Comparison of ENCODE assay signal across 10 mouse cellular contexts in the genomic region with DNA sequence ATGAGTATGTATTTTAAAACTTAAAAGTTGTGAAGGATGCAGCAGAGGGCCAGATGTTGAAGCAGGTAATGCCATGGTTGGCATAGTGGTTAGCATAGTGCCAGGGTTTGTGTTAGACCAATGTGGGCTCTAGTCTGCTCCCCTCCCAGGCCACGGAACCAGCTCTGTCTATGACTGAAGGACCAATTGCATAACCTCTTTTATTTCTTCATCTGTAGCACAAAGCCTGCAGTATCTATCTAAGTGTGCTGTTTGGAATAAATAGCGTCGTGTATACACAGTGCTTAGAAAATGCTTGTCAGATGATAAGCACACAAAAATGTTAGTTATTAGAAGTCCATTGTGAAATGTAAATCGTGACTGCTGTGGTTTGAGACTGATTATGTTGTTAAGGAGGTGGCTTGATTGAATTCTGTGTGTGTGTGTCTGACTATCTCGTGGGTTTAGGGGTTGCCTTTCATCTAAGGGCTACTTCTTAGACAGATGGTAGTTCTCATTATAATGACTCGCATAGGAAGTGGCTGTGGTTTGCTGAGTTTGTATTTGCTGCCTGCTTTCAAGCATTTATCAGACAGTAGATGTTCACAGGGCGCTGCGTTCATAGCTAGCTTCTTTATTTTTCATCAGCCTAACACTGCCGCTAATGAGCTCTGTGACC. TPM values are rescaled to one million over a fixed set of nuclear protein-coding genes. Genes with fewer than 3 reads are reported as not detected.
DNase-seq lines count a peak whose midpoint lies in the region; ATAC-seq lines count a peak whose summit lies in the region.
"Had no signal": no experiment of that assay in that cellular context is flagged by ENCODE, and none has a peak within 500 bp of the region (broad histone marks: within the 10 kb centered on the region; RNA-seq: fewer than 3 reads in every experiment).

No protein-coding gene starts in this region.

- H3K27ac ChIP-seq in heart, embryonic 12.5 days (ENCODE audit: poor library complexity, severe bottlenecking), result peak overlapping the region; percentile 89
- peak overlapping the region; percentile 57; the same call in 1 of the 2 replicates for H3K27ac ChIP-seq in lung, embryonic 15.5 days
- H3K27ac ChIP-seq: stomach, embryonic 15.5 days had no signal

- no peak for DNase-seq in heart, adult 11 months
- DNase-seq in lung, postnatal 4 days, result no peak
- no peak for DNase-seq in kidney, postnatal 25 days
- DNase-seq in embryo, embryonic 10 days (ENCODE audit: low spot score), result no peak
- DNase-seq: gastrocnemius, postnatal 25 days had no signal

- H3K36me3 ChIP-seq in heart, embryonic 12.5 days, result no peaks in the 10 kb centered on the region
- no peaks in the 10 kb centered on the region for H3K36me3 ChIP-seq in lung, embryonic 15.5 days
- H3K36me3 ChIP-seq: stomach, embryonic 15.5 days had no signal

- H3K4me2 ChIP-seq in heart, embryonic 12.5 days, result peak overlapping the region; percentile 65
- H3K4me2 ChIP-seq in lung, embryonic 15.5 days, result 0 out of 2 replicates have a peak overlapping the region, but pooled peaks have one; percentile 37
- H3K4me2 ChIP-seq: stomach, embryonic 15.5 days had no signal

- 22% methylated on average over 9 of the region's 9 CpGs for WGBS in heart, embryonic 12.5 days
- 27% methylated on average over 9 of the region's 9 CpGs for WGBS in lung, embryonic 15.5 days

- no peaks in the 10 kb centered on the region for H3K9me3 ChIP-seq in heart, embryonic 12.5 days (replicated peaks)
- H3K9me3 ChIP-seq in lung, embryonic 15.5 days, result no peaks in the 10 kb centered on the region
- H3K9me3 ChIP-seq: stomach, embryonic 15.5 days had no signal

- no peaks in the 10 kb centered on the region for H3K27me3 ChIP-seq in heart, embryonic 12.5 days (replicated peaks)
- H3K27me3 ChIP-seq in lung, embryonic 15.5 days, result no peaks in the 10 kb centered on the region
- H3K27me3 ChIP-seq: stomach, embryonic 15.5 days had no signal

- H3K4me1 ChIP-seq in heart, embryonic 12.5 days (replicated peaks), result peaks cover 52% of the 10 kb centered on the region
- H3K4me1 ChIP-seq in lung, embryonic 15.5 days, result peaks cover 25% of the 10 kb centered on the region

- H3K4me3 ChIP-seq in heart, embryonic 12.5 days, result no peak overlapping the region
- no peak overlapping the region for H3K4me3 ChIP-seq in lung, embryonic 15.5 days
- H3K4me3 ChIP-seq: stomach, embryonic 15.5 days had no signal

- ATAC-seq in heart, embryonic 12.5 days (ENCODE audit: insufficient number of reproducible peaks, low FRiP score), result no peak
- ATAC-seq in lung, embryonic 15.5 days (ENCODE audit: borderline replicate concordance, extremely low read depth, low FRiP score, low TSS enrichment), result peak; percentile 72
- ATAC-seq in activated CD4-positive, CD25-positive, alpha-beta regulatory T cell, adult 4 months, result peak; percentile 70
- ATAC-seq in megakaryocyte progenitor cell, adult 5-6 weeks (replicated peaks; ENCODE audit: poor library complexity), result peak; percentile 24

- 0 out of 2 replicates have a peak overlapping the region, but pooled peaks have one; percentile 8 for H3K9ac ChIP-seq in heart, embryonic 12.5 days
- no peak overlapping the region for H3K9ac ChIP-seq in lung, embryonic 15.5 days
- H3K9ac ChIP-seq: stomach, embryonic 15.5 days had no signal

RNA-seq across cellular contexts. Expression of a gene that starts 17.1 kb away (rescaled TPM):
- 12.0 and 14.6 TPM in 2 replicates for polyA plus RNA-seq in heart, embryonic 12.5 days (2016; fragmentation: Nextera tagmentation; extraction: Ambion mirVana)
- polyA plus RNA-seq in lung, embryonic 15.5 days (2015; fragmentation: Nextera tagmentation; extraction: Ambion mirVana), result 6.6 and 6.7 TPM in 2 replicates
- polyA plus RNA-seq in activated CD4-positive, CD25-positive, alpha-beta regulatory T cell, adult 4 months (2017; shearing (Covaris generic)), result 1 to 10 TPM; 2.1 to 2.9 TPM
- total RNA-seq in megakaryocyte progenitor cell, adult 5-6 weeks (2015), result 4.2 and 4.8 TPM in 2 replicates
- total RNA-seq in megakaryocyte progenitor cell, adult 5-6 weeks (2017), result 1.7 and 3.1 TPM in 2 replicates

RNA-seq across cellular contexts. Expression of a gene that starts 39.7 kb away (rescaled TPM):
- 13.1 and 14.0 TPM in 2 replicates for polyA plus RNA-seq in heart, embryonic 12.5 days (2016; fragmentation: Nextera tagmentation; extraction: Ambion mirVana)
- polyA plus RNA-seq in lung, embryonic 15.5 days (2015; fragmentation: Nextera tagmentation; extraction: Ambion mirVana), result 15.2 and 16.8 TPM in 2 replicates
- polyA plus RNA-seq in activated CD4-positive, CD25-positive, alpha-beta regulatory T cell, adult 4 months (2017; shearing (Covaris generic)), result 10 to 100 TPM in 1 of 2 experiments, 1 to 10 TPM in 1; 9.5 to 10.9 TPM
- total RNA-seq in megakaryocyte progenitor cell, adult 5-6 weeks (2015), result 22.6 and 33.1 TPM in 2 replicates
- 22.9 and 25.8 TPM in 2 replicates for total RNA-seq in megakaryocyte progenitor cell, adult 5-6 weeks (2017)
